Mouse (Mus musculus) erythroblast, embryonic 14.5 days (primary cell): Measurements from ENCODE around the gene Cyp26c1.

Source experiments
- GATA1 ChIP-seq: IDR thresholded peaks from 2 replicates; pipeline ENCODE4 v1.6.1; 2012; ENCODE audit warnings: low read length, inconsistent platforms, mixed read lengths
- TAL1 ChIP-seq: IDR thresholded peaks from 3 replicates; pipeline ENCODE4 v1.6.1; 2012; ENCODE audit warnings: low read length, inconsistent platforms, mixed read lengths

DNA sequence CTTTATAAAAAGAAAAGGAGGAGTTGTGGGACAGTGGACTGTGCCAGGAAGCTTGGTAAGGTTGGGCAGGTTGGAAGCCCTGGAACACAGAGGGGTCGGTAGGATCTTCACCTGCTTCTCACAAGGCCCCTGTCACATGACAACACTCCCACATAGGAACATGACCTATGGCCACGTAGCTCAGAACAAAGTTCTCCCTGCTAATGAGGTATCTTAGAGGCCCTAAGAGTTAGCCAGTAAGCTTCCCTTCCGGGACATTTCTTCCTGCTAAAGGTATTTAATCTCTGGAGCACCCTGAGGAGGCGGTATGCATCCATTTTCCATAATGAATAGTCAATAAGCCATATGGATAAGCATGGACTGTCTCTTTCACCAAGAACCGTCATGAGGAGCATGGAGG lies 15.9 kb upstream of the Cyp26c1 start:
- TF ChIP-seq TAL1 (no peak), GATA1 (no peak)
